Mouse (Mus musculus) intestine, postnatal 0 days (tissue): ENCODE measurements around the gene Rhbdl3. TPM values are rescaled to one million over a fixed set of nuclear protein-coding genes. Genes with fewer than 3 reads are reported as not detected.
"Not testable (repeated sequence)": the region's sequence is repeated elsewhere in the genome, so short reads cannot be mapped to it uniquely, and the experiment has no call there.

Experiments used
- ATAC-seq: fragments of 200-750 bp; cut with Nextera tagmentation; 2 replicates; pipeline ENCODE4 v1.8.0; 2017; ENCODE audit warnings: mild to moderate bottlenecking, moderate TSS enrichment, moderate library complexity
- H3K27ac ChIP-seq: fragments of 300-500 bp; sonication (generic); 2 replicates; pipeline ENCODE4 v1.5.1; 2014; ENCODE audit warnings: mild to moderate bottlenecking, low read depth, low read length, moderate library complexity
- H3K27me3 ChIP-seq: fragments of 300-500 bp; sonication (generic); replicated peaks from 2 replicates; pipeline ENCODE4 v1.6.1; 2014; ENCODE audit warnings: low read length, mixed read lengths; ENCODE audit not compliant: control insufficient read depth, insufficient read depth
- H3K36me3 ChIP-seq: fragments of 300-500 bp; sonication (generic); 2 replicates; pipeline ENCODE4 v1.6.1; 2014; ENCODE audit warnings: mild to moderate bottlenecking, moderate library complexity; ENCODE audit not compliant: control insufficient read depth, insufficient read depth
- H3K4me1 ChIP-seq: fragments of 300-500 bp; sonication (generic); replicated peaks from 2 replicates; pipeline ENCODE4 v1.6.1; 2014; ENCODE audit warnings: antibody characterized with exemption, low read length, mixed read lengths; ENCODE audit not compliant: control insufficient read depth, insufficient read depth
- H3K4me2 ChIP-seq: fragments of 300-500 bp; sonication (generic); replicated peaks from 2 replicates; pipeline ENCODE4 v1.6.1; 2014; ENCODE audit warnings: low read depth, mild to moderate bottlenecking, moderate library complexity
- H3K4me3 ChIP-seq: fragments of 300-500 bp; sonication (generic); 2 replicates; pipeline ENCODE4 v1.5.1; 2014; ENCODE audit warnings: low read depth, low read length
- H3K9ac ChIP-seq: fragments of 300-500 bp; sonication (generic); 2 replicates; pipeline ENCODE4 v1.6.1; 2014; ENCODE audit warnings: mild to moderate bottlenecking, low read depth, low read length
- H3K9me3 ChIP-seq: fragments of 300-500 bp; sonication (generic); 2 replicates; pipeline ENCODE4 v1.6.1; 2016; ENCODE audit warnings: mixed run types; ENCODE audit not compliant: control insufficient read depth
- CTCF ChIP-seq: sonication (generic); IDR thresholded peaks from 2 replicates; pipeline ENCODE4 v1.5.1; 2016; ENCODE audit warnings: low read depth, mild to moderate bottlenecking, control low read depth, antibody characterized with exemption, moderate library complexity
- whole genome bisulfite sequencing: fragments of 180-500 bp; shearing (Covaris S2); extraction: QIAGEN DNeasy Blood & Tissue Kit; methylation state at CpG from one replicate; pipeline ENCODE4 v1.1.7; 2014; 5-methylcytosine and 5-hydroxymethylcytosine counted together
- polyA plus RNA-seq: library from polyadenylated mRNA; unstranded; fragments of >200 nt; fragmentation: Nextera tagmentation; extraction: Ambion mirVana; gene quantifications from 2 replicates; pipeline ENCODE4 v1.2.1, GENCODE M21; 2015

Rhbdl3 gene
- polyA plus RNA-seq, 1 experiment from 2014 or later = 1.3 TPM

DNA sequence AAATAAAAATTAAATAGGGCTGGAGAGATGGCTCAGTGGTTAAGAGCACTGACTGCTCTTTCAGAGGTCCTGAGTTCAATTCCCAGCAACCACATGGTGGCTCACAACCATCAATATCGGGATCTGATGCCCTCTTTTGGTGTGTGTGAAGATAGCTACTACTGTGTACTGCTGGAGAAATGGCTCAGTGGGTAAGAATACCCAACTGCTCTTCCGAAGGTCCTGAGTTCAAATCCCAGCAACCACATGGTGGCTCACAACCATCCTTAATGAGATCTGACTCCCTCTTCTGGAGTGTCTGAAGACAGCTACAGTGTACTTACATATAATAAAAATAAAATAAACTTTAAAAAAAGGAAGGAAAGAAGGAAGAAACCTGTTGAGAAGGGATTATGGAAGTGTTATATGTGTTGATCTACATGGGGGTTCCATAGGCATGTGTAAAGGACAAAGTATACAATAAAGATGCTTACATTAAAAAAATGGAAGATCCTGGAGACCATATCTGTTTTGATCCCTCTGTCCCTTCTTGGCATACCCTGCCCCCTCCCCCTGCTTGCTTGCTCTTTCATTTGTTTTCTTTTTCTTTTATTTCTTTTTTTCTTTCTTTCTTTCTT is 77.8 kb downstream of the Rhbdl3 start:
- TF ChIP-seq CTCF = 0 out of 2 replicates have a peak, but pooled peaks have one; percentile 6
- H3K27ac ChIP-seq, H3K27me3 ChIP-seq, H3K4me1 ChIP-seq, H3K9me3 ChIP-seq, ATAC-seq, H3K36me3 ChIP-seq: not testable (repeated sequence)
- Histone ChIP-seq H3K4me2 (peak overlapping the region; percentile 79), H3K9ac (0 out of 2 replicates have a peak overlapping the region, but pooled peaks have one; percentile 82), H3K4me3 (peak overlapping the region; percentile 85)
- 66% methylated on average over 2 of the region's 2 CpGs for WGBS

DNA sequence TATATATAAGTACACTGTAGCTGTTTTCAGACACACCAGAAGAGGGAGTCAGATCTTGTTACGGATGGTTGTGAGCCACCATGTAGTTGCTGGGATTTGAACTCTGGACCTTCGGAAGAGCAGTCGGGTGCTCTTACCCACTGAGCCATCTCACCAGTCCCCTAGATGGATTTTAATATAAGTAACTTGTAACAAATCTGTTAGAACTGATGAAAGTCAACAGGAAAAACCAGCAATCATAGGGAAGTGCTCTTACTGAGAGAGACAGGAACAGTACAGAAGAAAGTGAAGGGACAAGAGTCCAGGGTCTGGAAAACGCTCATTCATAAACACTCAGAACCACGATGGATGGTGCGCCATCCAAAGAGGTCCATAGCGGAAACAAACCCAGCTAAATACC is 78.5 kb downstream of the Rhbdl3 start:
- not testable (repeated sequence) for H3K4me1 ChIP-seq, H3K36me3 ChIP-seq, ATAC-seq, H3K27me3 ChIP-seq, H3K9me3 ChIP-seq, H3K9ac ChIP-seq, H3K27ac ChIP-seq, H3K4me3 ChIP-seq, H3K4me2 ChIP-seq
- WGBS = 90% methylated on average over 7 of the region's 7 CpGs

GRCm38 (mm10) chr11:80382626-80383018 is 81.9 kb downstream of the Rhbdl3 start:
- 1% methylated on average over 12 of the region's 12 CpGs for WGBS
- H3K27ac ChIP-seq = peak overlapping the region; percentile 96
- H3K9ac ChIP-seq = peak overlapping the region; percentile 99
- H3K4me1 ChIP-seq = 0 out of 2 replicates have a peak, but pooled peaks cover 3% of the 10 kb centered on the region
- no peak for TF ChIP-seq CTCF
- H3K9me3 ChIP-seq = no peaks in the 10 kb centered on the region
- peak overlapping the region; percentile 72 for H3K4me2 ChIP-seq
- H3K36me3 ChIP-seq = peaks cover 8% of the 10 kb centered on the region
- peak; percentile 34 for ATAC-seq
- H3K4me3 ChIP-seq = peak overlapping the region; percentile 96
- no peaks in the 10 kb centered on the region for H3K27me3 ChIP-seq

DNA sequence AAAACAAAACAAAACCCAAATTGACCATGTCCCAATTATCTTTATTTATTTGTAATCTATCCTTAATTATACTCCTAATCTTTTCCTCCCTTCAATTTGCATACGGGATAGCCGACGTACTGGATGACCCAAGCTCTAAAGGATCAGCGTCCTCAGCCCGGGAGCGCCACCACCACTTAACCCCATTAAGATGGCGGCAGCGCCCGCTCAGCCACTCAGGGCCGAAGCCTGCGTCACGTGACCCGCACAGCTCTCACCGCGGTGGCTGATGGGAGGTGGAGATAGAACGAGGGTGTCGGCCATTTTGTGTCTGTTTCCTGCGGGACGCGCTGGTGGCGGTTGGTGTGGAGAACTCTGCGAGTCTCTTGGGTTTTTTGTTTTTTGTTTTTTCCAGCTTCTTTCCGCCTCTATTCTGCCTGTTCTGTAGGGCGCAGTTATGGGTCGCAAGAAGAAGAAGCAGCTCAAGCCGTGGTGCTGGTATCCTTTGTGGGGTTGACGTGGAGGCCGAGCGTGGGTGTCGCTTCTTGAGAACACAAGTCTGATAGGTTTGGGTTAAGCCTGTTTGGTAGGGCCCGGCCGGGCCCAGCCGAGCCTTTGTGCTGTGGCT is 82.4 kb downstream of the Rhbdl3 start, which contains the start of gene Zfp207:
Gene Zfp207 (plus strand): TSS at position 261 of the 607 bp plus-strand sequence.
- H3K9ac ChIP-seq = peak within 1 kb of the TSS; percentile 99
- 0% methylated on average over 33 of the region's 33 CpGs for WGBS
- peak within 1 kb of the TSS; percentile 96 for H3K27ac ChIP-seq
- ATAC-seq = peak; percentile 94
- H3K4me2 ChIP-seq = peak within 1 kb of the TSS; percentile 72
- H3K36me3 ChIP-seq = peaks cover 13% of the 10 kb centered on the region
- H3K4me3 ChIP-seq = peak within 1 kb of the TSS; percentile 96
- TF ChIP-seq CTCF = peak; percentile 17; the same call in 1 of the 2 replicates
- H3K4me1 ChIP-seq = 0 out of 2 replicates have a peak, but pooled peaks cover 3% of the 10 kb centered on the region
- H3K9me3 ChIP-seq = no peaks in the 10 kb centered on the region
- H3K27me3 ChIP-seq = no peaks in the 10 kb centered on the region

DNA sequence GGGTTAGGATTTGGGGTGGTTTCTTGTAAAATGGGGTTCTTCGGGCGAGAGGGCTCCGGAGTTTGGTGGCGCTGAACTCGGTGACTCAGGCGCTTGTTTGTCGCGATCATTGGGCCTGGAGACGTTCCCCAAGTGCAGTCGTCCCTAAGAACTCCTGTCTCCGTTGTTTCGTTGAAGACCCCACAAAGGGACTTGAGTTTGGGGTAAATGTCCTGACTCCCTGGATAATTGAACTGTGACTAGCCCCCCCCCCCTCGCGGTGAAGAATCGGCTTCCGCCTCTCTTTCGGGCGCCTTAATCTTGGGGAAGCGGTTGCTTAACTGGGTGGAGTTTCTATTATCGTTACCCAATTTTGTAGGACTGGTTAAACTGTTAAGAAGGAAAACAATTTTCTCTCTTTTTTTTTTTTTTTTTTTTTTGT is 82.9 kb downstream of the Rhbdl3 start:
- Histone ChIP-seq H3K27me3 (no peaks in the 10 kb centered on the region), H3K9ac (peak overlapping the region; percentile 99), H3K9me3 (no peaks in the 10 kb centered on the region), H3K36me3 (peaks cover 18% of the 10 kb centered on the region), H3K4me2 (peak overlapping the region; percentile 72), H3K27ac (peak overlapping the region; percentile 96), H3K4me1 (0 out of 2 replicates have a peak, but pooled peaks cover 3% of the 10 kb centered on the region), H3K4me3 (peak overlapping the region; percentile 96)
- TF ChIP-seq CTCF = no peak
- no peak for ATAC-seq
- 0% methylated on average over 20 of the region's 20 CpGs for WGBS

GRCm38 (mm10) chr11:80384461-80384860 is 83.7 kb downstream of the Rhbdl3 start:
- Histone ChIP-seq H3K27me3 (no peaks in the 10 kb centered on the region), H3K27ac (no peak overlapping the region), H3K9me3 (no peaks in the 10 kb centered on the region), H3K4me2 (peak overlapping the region; percentile 72), H3K36me3 (peaks cover 24% of the 10 kb centered on the region), H3K4me3 (peak overlapping the region; percentile 96), H3K4me1 (0 out of 2 replicates have a peak, but pooled peaks cover 3% of the 10 kb centered on the region), H3K9ac (peak overlapping the region; percentile 13; the same call in 1 of the 2 replicates)
- no peak for ATAC-seq
- TF ChIP-seq CTCF = no peak
